ENCODE assay signal across 40 mouse cellular contexts in the genomic region with DNA sequence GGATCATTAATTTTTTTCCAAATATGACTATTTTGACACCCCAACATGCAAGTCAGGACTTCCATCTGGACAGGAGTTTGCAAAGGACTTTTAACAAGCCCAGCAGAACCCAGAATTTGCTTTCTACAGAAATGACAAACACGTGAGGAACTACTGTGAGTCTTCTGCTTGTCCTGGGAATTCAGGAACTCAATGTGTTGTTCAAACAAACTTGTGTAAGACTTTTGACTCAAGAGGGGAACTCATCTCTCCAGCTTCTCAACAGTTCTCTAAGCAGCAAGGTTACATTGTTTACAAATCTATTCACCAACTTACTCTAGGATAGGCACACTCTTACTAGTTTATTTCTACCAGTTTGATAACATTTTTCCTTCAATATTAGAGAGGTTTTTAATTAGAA. TPM values are rescaled to one million over a fixed set of nuclear protein-coding genes. Genes with fewer than 3 reads are reported as not detected.
"Had no signal": no experiment of that assay in that cellular context is flagged by ENCODE, and none has a peak within 500 bp of the region (broad histone marks: within the 10 kb centered on the region; RNA-seq: fewer than 3 reads in every experiment).

No protein-coding gene starts in this region.

- H3K9me3 ChIP-seq: heart, embryonic 12.5 days; intestine, embryonic 15.5 days; limb, embryonic 13.5 days had no signal

- H3K27ac ChIP-seq: gastrocnemius, adult 2 months; heart, embryonic 10.5 days; hindbrain, embryonic 14.5 days; intestine, embryonic 15.5 days; layer of hippocampus, adult 2 months; limb, embryonic 13.5 days; limb, embryonic 15.5 days; liver, embryonic 12.5 days had no signal

- H3K4me1 ChIP-seq: heart, embryonic 10.5 days; heart, embryonic 12.5 days had no signal

- DNase-seq: gastrocnemius, adult 2 months; gastrocnemius, postnatal 10 days; gastrocnemius, postnatal 25 days; heart, adult 18-20 months; heart, postnatal 10 days; kidney, adult 18-20 months; kidney, adult 8-10 months; kidney, postnatal 10 days; kidney, postnatal 25 days; kidney, postnatal 4 days; layer of hippocampus, postnatal 36 days; left cerebral cortex, postnatal 4 days had no signal

- H3K4me2 ChIP-seq: heart, embryonic 12.5 days; hindbrain, embryonic 14.5 days; intestine, embryonic 15.5 days; limb, embryonic 13.5 days; limb, embryonic 15.5 days; liver, embryonic 12.5 days had no signal

- H3K9ac ChIP-seq: heart, embryonic 12.5 days; hindbrain, embryonic 14.5 days; intestine, embryonic 15.5 days; limb, embryonic 13.5 days; limb, embryonic 15.5 days; liver, embryonic 12.5 days had no signal

- ATAC-seq: hindbrain, embryonic 16.5 days; inflammation-experienced regulatory T-cells, adult 6 months; intestine, embryonic 15.5 days; intestine, postnatal 0 days; liver, embryonic 12.5 days had no signal

- H3K36me3 ChIP-seq: heart, embryonic 10.5 days; heart, embryonic 12.5 days; intestine, embryonic 15.5 days; limb, embryonic 13.5 days; limb, embryonic 15.5 days; liver, embryonic 12.5 days had no signal

- H3K4me3 ChIP-seq: gastrocnemius, adult 2 months; heart, embryonic 10.5 days; heart, embryonic 12.5 days; intestine, embryonic 15.5 days; layer of hippocampus, adult 2 months; limb, embryonic 13.5 days; limb, embryonic 15.5 days; liver, embryonic 12.5 days had no signal

- H3K27me3 ChIP-seq: heart, embryonic 12.5 days; intestine, embryonic 15.5 days; limb, embryonic 13.5 days; limb, embryonic 15.5 days; liver, embryonic 12.5 days had no signal

RNA-seq across cellular contexts. Expression of a gene that starts 32.0 kb away (rescaled TPM):
- total RNA-seq: gastrocnemius, adult 2 months; gastrocnemius, postnatal 10 days; gastrocnemius, postnatal 25 days; gastrocnemius, postnatal 4 days; granulocyte monocyte progenitor cell, adult 5-6 weeks; heart, adult 18-20 months; heart, adult 8-10 months; heart, postnatal 10 days; heart, postnatal 25 days; hematopoietic stem cell, adult 5-6 weeks; layer of hippocampus, adult 2 months; layer of hippocampus, postnatal 14 days; layer of hippocampus, postnatal 36 days; left cerebral cortex, adult 18-20 months; left cerebral cortex, adult 8-10 months; left cerebral cortex, postnatal 10 days; left cerebral cortex, postnatal 25 days; left cerebral cortex, postnatal 4 days had no signal
- polyA plus RNA-seq: frontal cortex, adult 2 months; heart, embryonic 10.5 days; heart, embryonic 12.5 days; heart, embryonic 14.5 days; heart, embryonic 16.5 days; hindbrain, embryonic 11.5 days; hindbrain, embryonic 14.5 days; hindbrain, embryonic 16.5 days; inflammation-experienced regulatory T-cells, adult 6 months; intestine, embryonic 15.5 days; intestine, postnatal 0 days; kidney, embryonic 14.5 days; kidney, embryonic 16.5 days; limb, embryonic 11.5 days; limb, embryonic 13.5 days; limb, embryonic 15.5 days; liver, embryonic 12.5 days had no signal
